Mouse (Mus musculus): ENCODE data around the gene Kif21b. TPM values are rescaled to one million over a fixed set of nuclear protein-coding genes. Genes with fewer than 3 reads are reported as not detected.

The Kif21b gene
- total and polyA plus RNA-seq, 3 experiments = 13.2 to 51.9 (median 36.7) TPM

GRCm38 (mm10) chr1:136156951-136157350 lies 25.8 kb downstream of the Kif21b start:
- Histone ChIP-seq H3K9me3 (replicated peaks) (no peaks in the 10 kb centered on the region), H3K36me3 (replicated peaks) (peaks cover 99% of the 10 kb centered on the region), H3K27me3 (ENCODE audit: insufficient read depth, low read length) (no peaks in the 10 kb centered on the region), H3K4me1 (ENCODE audit: insufficient read depth, low read depth, low read length) (no peaks in the 10 kb centered on the region), H3K4me3 (ENCODE audit: low read depth, low read length) (no peak overlapping the region)
- no peak for ATAC-seq (ENCODE audit: extremely low read depth, insufficient number of reproducible peaks, low FRiP score, poor library complexity, severe bottlenecking)
- TF ChIP-seq GATA2 (IDR thresholded peaks at IDR 0.05; ENCODE audit: borderline replicate concordance, low read depth, low read length) (no peak), CTCF (IDR thresholded peaks at IDR 0.05; ENCODE audit: low read depth, low read length) (no peak), TAL1 (conservative IDR thresholded peaks at IDR 0.05; ENCODE audit: low read depth, low read length) (no peak), GATA1 (IDR thresholded peaks at IDR 0.05; ENCODE audit: borderline replicate concordance, low read length) (no peak), POLR2AphosphoS5 (IDR thresholded peaks at IDR 0.05; ENCODE audit: insufficient replicate concordance, low read depth, low read length) (no peak)
- no peak for DNase-seq (ENCODE audit: low spot score)

GRCm38 (mm10) chr1:136159830-136160229 lies 28.6 kb downstream of the Kif21b start:
- peaks cover 99% of the 10 kb centered on the region for H3K36me3 ChIP-seq (replicated peaks)
- no peak overlapping the region for H3K4me3 ChIP-seq (ENCODE audit: low read depth, low read length)
- no peaks in the 10 kb centered on the region for H3K4me1 ChIP-seq (ENCODE audit: insufficient read depth, low read depth, low read length)
- H3K27me3 ChIP-seq (ENCODE audit: insufficient read depth, low read length) = no peaks in the 10 kb centered on the region
- DNase-seq (ENCODE audit: low spot score) (no peak), ATAC-seq (ENCODE audit: extremely low read depth, insufficient number of reproducible peaks, low FRiP score, poor library complexity, severe bottlenecking) (no peak)
- no peak for TF ChIP-seq GATA2 (IDR thresholded peaks at IDR 0.05; ENCODE audit: borderline replicate concordance, low read depth, low read length)
- TF ChIP-seq POLR2AphosphoS5 (IDR thresholded peaks at IDR 0.05; ENCODE audit: insufficient replicate concordance, low read depth, low read length) = no peak
- no peak for TF ChIP-seq TAL1 (conservative IDR thresholded peaks at IDR 0.05; ENCODE audit: low read depth, low read length)
- TF ChIP-seq CTCF (IDR thresholded peaks at IDR 0.05; ENCODE audit: low read depth, low read length) = no peak
- no peaks in the 10 kb centered on the region for H3K9me3 ChIP-seq (replicated peaks)

GRCm38 (mm10) chr1:136160297-136160696 lies 29.1 kb downstream of the Kif21b start:
- Histone ChIP-seq H3K27me3 (ENCODE audit: insufficient read depth, low read length) (no peaks in the 10 kb centered on the region), H3K9me3 (replicated peaks) (no peaks in the 10 kb centered on the region), H3K36me3 (replicated peaks) (peaks cover 99% of the 10 kb centered on the region), H3K4me1 (ENCODE audit: insufficient read depth, low read depth, low read length) (no peaks in the 10 kb centered on the region), H3K4me3 (ENCODE audit: low read depth, low read length) (no peak overlapping the region)
- DNase-seq (ENCODE audit: low spot score) (no peak), ATAC-seq (ENCODE audit: extremely low read depth, insufficient number of reproducible peaks, low FRiP score, poor library complexity, severe bottlenecking) (no peak)
- TF ChIP-seq CTCF (IDR thresholded peaks at IDR 0.05; ENCODE audit: low read depth, low read length) (no peak), GATA1 (IDR thresholded peaks at IDR 0.05; ENCODE audit: borderline replicate concordance, low read length) (no peak), POLR2AphosphoS5 (IDR thresholded peaks at IDR 0.05; ENCODE audit: insufficient replicate concordance, low read depth, low read length) (no peak), TAL1 (conservative IDR thresholded peaks at IDR 0.05; ENCODE audit: low read depth, low read length) (no peak), GATA2 (IDR thresholded peaks at IDR 0.05; ENCODE audit: borderline replicate concordance, low read depth, low read length) (no peak)

GRCm38 (mm10) chr1:136160930-136161329 lies 29.7 kb downstream of the Kif21b start:
- no peak for TF ChIP-seq CTCF (IDR thresholded peaks at IDR 0.05; ENCODE audit: low read depth, low read length)
- no peak for TF ChIP-seq GATA2 (IDR thresholded peaks at IDR 0.05; ENCODE audit: borderline replicate concordance, low read depth, low read length)
- TF ChIP-seq GATA1 (IDR thresholded peaks at IDR 0.05; ENCODE audit: borderline replicate concordance, low read length) = no peak
- no peak for TF ChIP-seq POLR2AphosphoS5 (IDR thresholded peaks at IDR 0.05; ENCODE audit: insufficient replicate concordance, low read depth, low read length)
- TF ChIP-seq TAL1 (conservative IDR thresholded peaks at IDR 0.05; ENCODE audit: low read depth, low read length) = no peak
- Histone ChIP-seq H3K4me3 (ENCODE audit: low read depth, low read length) (no peak overlapping the region), H3K9me3 (replicated peaks) (no peaks in the 10 kb centered on the region), H3K4me1 (ENCODE audit: insufficient read depth, low read depth, low read length) (no peaks in the 10 kb centered on the region), H3K27me3 (ENCODE audit: insufficient read depth, low read length) (no peaks in the 10 kb centered on the region), H3K36me3 (replicated peaks) (peaks cover 99% of the 10 kb centered on the region)
- DNase-seq (ENCODE audit: low spot score) (no peak), ATAC-seq (ENCODE audit: extremely low read depth, insufficient number of reproducible peaks, low FRiP score, poor library complexity, severe bottlenecking) (no peak)

GRCm38 (mm10) chr1:136161333-136161921 lies 30.2 kb downstream of the Kif21b start:
- H3K4me3 ChIP-seq (ENCODE audit: low read depth, low read length) = no peak overlapping the region
- H3K4me1 ChIP-seq (ENCODE audit: insufficient read depth, low read depth, low read length) = no peaks in the 10 kb centered on the region
- peaks cover 98% of the 10 kb centered on the region for H3K36me3 ChIP-seq (replicated peaks)
- DNase-seq (ENCODE audit: low spot score) (no peak), ATAC-seq (ENCODE audit: extremely low read depth, insufficient number of reproducible peaks, low FRiP score, poor library complexity, severe bottlenecking) (no peak)
- no peaks in the 10 kb centered on the region for H3K27me3 ChIP-seq (ENCODE audit: insufficient read depth, low read length)
- H3K9me3 ChIP-seq (replicated peaks) = no peaks in the 10 kb centered on the region
- TF ChIP-seq POLR2AphosphoS5 (IDR thresholded peaks at IDR 0.05; ENCODE audit: insufficient replicate concordance, low read depth, low read length) (no peak), CTCF (IDR thresholded peaks at IDR 0.05; ENCODE audit: low read depth, low read length) (no peak), TAL1 (conservative IDR thresholded peaks at IDR 0.05; ENCODE audit: low read depth, low read length) (no peak), GATA2 (IDR thresholded peaks at IDR 0.05; ENCODE audit: borderline replicate concordance, low read depth, low read length) (no peak), GATA1 (IDR thresholded peaks at IDR 0.05; ENCODE audit: borderline replicate concordance, low read length) (no peak)

- no peaks in the 10 kb centered on the region for H3K27me3 ChIP-seq (ENCODE audit: insufficient read depth, low read length)
- no peaks in the 10 kb centered on the region for H3K9me3 ChIP-seq (replicated peaks)
- H3K4me1 ChIP-seq (ENCODE audit: insufficient read depth, low read depth, low read length) = peaks cover 12% of the 10 kb centered on the region
- ATAC-seq (ENCODE audit: extremely low read depth, insufficient number of reproducible peaks, low FRiP score, poor library complexity, severe bottlenecking) (no peak), DNase-seq (ENCODE audit: low spot score) (no peak)
- TF ChIP-seq TAL1 (conservative IDR thresholded peaks at IDR 0.05; ENCODE audit: low read depth, low read length) = no peak
- TF ChIP-seq GATA1 (IDR thresholded peaks at IDR 0.05; ENCODE audit: borderline replicate concordance, low read length) = no peak
- no peak for TF ChIP-seq GATA2 (IDR thresholded peaks at IDR 0.05; ENCODE audit: borderline replicate concordance, low read depth, low read length)
- no peak for TF ChIP-seq CTCF (IDR thresholded peaks at IDR 0.05; ENCODE audit: low read depth, low read length)
- TF ChIP-seq POLR2AphosphoS5 (IDR thresholded peaks at IDR 0.05; ENCODE audit: insufficient replicate concordance, low read depth, low read length) = no peak
- no peak overlapping the region for H3K4me3 ChIP-seq (ENCODE audit: low read depth, low read length)
- peaks cover 98% of the 10 kb centered on the region for H3K36me3 ChIP-seq (replicated peaks)
These were observed 34.2 kb downstream of the Kif21b start for GRCm38 (mm10) chr1:136165436-136165835.

Data from G1E (cell line).